Mouse (Mus musculus): ENCODE measurements around the gene Capn15.

Gene Capn15

DNA sequence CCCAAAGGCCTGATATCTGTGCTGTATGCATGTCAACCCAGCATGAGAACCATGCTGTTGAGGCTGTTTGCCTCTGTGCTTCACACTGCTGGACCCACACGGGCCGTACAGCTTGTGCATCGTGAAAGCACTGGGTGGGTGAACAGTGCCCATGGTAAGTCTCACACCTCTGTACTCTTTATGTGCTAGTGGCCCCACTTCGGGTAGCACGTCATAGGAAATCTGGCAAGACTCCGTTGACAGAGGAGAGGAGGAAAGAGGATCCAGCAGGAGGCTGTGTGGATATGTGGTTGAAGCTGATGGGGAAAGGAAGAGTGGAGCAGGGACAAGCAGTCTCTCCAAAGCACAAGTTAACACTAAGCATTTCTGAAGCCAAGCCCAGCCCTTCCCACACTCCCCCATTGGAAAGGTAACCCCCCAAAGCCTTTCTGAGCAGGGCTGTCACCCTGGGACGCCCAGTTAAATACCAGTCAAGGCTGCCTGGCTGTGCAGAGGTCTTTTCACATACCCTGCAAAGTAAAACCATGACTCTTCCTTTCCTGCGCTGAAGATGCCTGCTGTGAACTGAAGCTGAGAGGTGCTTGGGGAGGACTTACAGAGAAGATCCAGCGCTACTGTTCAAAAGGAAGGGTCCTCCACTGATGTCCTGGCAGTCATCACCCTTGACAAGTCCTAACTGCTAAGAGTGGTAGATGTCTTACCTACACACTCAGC lies 67.4 kb downstream of the Capn15 start:
- no peak for DNase-seq

DNA sequence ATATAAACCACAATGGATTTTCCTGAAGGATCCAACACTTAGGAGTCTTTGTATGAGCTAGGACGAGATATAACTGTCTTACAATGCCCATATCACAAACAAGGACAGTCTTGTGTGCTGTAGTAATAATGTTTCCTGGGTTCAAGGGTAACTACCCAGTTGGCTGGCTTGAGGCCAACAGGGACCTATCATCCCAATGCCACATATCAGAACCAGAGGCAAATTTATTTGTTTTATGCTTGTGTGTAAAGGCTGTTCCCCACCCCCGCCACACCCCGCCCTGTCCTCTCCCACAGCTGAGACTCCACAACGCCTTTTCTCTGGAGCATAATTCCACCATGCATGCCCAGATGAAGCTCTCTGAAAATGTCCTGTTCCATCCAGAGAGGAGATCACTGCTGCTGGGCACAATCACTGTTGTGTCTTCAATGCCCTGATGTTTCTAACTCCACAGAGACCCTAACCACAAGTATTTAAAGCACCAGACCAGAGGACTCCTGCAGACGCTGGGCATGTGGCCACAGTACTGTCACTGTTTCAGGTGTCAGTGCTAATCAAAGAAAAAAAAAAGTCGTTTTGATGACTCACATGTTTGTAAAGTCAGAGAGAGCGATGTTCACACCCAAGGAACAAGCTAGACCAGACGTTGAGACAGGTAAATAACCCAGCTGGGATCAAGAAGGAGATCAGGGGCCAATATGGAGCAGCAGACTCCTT lies 68.5 kb downstream of the Capn15 start:
- no peak for DNase-seq

- DNase-seq = no peak
Measured at GRCm38 (mm10) chr17:25914295-25914694, 71.3 kb downstream of the Capn15 start.

- no peak for DNase-seq
Measured at GRCm38 (mm10) chr17:25913877-25914275, 71.7 kb downstream of the Capn15 start.

DNA sequence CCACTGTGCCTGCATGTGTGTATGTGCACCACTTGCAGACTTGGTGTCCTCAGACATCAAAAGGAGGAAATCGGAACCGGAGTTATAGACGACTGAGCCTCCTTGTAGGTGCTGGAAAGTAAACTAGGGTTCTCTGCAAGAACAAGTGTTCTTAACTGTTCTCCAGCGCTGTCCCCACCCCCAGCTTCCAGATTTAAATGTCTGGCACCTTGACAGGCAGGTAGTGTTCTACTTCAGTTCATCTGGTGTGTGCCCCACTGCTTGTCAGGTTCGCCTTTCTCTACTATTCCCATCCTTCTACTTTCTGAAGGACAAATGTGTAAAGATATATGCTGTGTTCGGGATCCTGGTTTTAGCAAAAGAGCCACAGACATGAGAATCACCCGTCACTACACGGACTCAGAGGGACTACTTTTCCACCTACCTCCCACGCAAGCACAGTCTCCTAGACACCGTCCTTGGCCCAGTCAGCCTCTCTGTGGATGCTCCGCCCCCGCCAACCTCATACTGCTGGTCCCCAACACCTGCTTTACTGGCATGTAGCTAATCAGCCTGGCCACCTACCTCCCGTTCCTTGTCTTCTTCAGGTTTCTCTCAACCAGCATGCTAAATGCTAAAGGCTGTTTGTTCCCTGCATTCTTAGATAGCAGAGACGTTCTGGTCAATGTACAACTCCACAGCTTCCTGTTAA lies 72.3 kb downstream of the Capn15 start:
- DNase-seq = peak; percentile 89

GRCm38 (mm10) chr17:25911816-25912215 lies 73.8 kb downstream of the Capn15 start:
- DNase-seq = no peak
